Mouse (Mus musculus) embryo, embryonic 10 days (tissue): ENCODE data around the gene Vmn1r89.
A peak's percentile ranks its signal among the peaks of the same experiment; 100 is the strongest.

Source experiments
- DNase-seq: peaks from one replicate; pipeline ENCODE4 v3.0.0-alpha.2; 2015; ENCODE audit warnings: low spot score

Vmn1r89 gene

DNA sequence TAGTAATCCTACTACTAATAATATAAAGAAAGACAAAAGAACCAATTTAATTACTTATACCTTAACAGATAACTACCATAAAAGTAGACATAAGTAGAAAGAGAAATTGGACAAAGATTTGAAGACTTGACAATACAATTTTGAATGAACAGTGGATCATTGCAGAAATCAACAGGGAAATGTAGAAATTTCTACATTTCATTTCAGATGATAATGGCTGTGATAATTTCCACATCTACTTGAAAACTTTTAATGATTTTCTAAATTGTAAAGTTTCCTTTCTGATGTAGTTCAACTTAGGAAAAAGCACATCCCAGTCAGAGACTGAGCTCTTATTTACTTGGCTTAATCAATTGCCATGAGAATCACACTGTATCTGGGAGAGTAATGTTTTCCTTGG is at the start of gene Vmn1r89:
Vmn1r89 (plus strand) TSS at position 301 of the 400 bp plus-strand sequence.
- no peak for DNase-seq

DNA sequence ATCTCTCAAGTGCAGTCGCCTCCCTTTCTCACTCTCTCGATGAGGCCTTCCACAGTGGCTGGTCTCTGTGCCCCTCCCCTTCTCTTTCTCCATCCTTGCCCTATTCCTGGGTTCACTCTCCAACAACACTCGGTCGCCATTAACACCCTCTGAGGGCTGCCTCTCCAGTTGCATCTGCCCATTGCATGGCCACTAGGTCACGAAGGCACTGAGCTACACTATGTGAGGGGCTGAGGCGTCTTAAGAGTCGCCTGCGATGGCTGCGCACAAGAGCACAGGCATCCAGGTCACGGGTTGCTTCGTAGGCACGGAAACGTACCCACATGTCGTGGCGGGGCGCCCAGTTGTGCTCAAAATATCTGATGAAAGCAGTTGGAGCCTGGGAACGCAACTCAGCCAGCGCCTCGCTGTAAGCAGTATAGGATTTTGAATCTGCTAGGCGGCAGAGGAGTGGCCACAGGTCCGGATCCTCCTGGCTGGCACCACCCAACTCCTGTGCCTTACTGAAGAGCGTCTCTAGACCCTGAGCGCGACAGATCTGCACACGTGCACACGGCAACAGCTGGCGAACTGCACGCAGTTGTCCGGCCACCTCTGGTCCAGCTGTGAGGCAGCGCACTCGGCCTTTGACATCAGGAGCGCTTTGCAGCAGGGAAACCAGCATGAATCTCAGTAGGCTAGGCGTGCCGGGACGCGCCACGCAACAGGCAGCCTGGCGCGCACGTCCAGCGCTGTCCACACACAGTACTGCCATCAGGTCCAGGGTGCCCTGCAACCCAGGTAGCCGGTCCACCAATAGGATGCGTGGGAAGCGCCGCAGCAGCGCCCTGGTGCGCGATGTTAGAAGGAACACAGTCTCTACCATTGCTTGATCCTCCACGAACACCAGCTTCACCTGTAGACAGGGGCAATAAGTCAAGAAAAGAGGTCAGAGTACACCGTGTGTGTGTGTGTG is 48.2 kb downstream of the Vmn1r89 start:
- peak; percentile 19 for DNase-seq

DNA sequence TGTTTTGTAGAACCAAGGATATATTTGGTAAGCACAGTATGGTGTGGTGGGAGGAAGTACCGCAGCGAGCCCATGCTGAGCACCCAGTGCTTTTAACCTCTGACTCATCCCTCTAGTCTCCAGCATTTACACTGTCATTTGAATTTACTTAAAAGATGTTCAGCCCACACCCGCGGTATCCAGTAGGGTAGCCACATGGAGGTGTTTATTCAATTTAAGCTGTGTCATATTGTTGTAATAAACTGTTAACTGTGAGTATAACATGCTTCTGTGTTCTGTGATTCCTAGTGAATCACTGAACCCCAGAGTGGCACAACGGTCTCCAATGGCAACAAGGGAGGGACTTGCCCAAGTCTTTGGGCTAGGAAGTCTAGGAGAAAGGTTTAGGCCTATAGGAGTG is 51.0 kb downstream of the Vmn1r89 start:
- DNase-seq: no peak

DNA sequence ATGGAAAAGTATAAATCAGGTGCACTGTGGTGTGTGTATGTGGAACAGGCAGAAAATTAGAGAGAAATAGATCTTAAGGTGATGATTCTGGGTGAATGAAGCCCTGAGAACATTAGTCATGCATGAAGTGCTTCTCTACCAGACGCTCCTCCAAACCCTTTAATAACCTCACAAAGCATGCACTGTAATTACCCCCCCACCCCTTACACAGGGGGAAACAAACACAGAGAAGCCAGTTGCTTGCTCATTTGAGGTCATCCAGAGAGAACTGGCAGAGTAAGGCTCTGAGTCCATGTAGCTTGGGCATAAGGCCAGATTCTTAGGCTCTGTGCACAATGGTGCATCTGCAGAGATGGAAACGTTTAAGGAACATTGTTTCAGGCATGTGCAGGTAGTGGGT is 51.6 kb downstream of the Vmn1r89 start:
- DNase-seq: no peak

DNA sequence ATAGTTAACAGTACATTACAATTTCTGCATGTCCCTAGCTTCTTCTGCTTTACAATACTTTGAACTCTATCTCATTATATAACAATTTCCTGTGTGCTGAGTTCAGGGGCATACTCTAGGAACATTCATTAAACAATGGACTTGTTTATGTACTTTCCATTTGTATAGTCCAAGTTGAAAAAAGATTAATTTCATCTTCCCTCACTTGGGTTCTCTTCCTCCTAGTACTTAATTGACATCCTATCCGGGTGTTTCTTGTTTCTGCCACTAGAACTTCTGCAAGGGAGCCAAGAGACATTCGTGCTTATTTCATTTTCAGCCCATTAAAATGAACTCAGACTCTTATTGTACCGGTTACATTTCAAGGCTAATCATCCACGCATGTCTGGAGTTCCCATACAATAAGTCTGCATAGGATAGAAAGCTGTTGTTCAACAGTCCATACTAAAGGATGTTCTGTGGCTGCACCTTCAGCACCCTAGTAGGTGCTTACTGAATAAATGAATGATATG is 56.0 kb downstream of the Vmn1r89 start:
- DNase-seq: no peak

DNA sequence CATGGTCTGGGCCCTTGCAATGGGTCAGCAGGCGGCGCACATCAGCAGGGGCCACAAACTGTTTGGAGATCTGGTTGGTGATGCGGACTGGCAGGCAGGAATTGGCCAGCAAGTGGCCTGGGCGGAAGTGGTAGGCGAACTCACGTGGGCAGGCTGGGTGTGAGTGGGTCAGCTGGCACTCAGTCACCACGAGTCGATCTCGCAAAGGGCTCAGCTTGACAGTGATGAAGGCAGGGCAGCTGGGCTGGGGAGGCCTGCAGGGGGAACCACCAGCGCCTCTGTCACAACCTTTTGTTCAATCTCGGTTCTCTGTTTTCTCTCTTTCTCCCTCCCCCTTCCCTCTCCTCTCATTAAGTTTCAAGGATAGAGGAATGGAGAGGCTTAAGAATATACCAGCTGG is 56.6 kb downstream of the Vmn1r89 start:
- DNase-seq: no peak
